Mouse (Mus musculus): ENCODE measurements at regions not wholly inside any gene's neighbourhood (a gene's known extent, or its start where the extent isn't known, plus 50 kb on each side); places are given as distances from the start of the nearest gene placed in this dataset.

- Histone ChIP-seq H3K36me3 (ENCODE audit: insufficient read depth, low read length) (no peaks in the 10 kb centered on the region), H3K4me2 (ENCODE audit: low read depth, low read length) (no peak overlapping the region), H3K9me3 (ENCODE audit: low read length) (no peaks in the 10 kb centered on the region), H3K4me3 (ENCODE audit: low read length) (no peak overlapping the region), H3K27ac (no peak overlapping the region), H3K9ac (replicated peaks; ENCODE audit: low read length) (no peak overlapping the region), H3K27me3 (ENCODE audit: insufficient read depth, low read length) (no peaks in the 10 kb centered on the region), H3K4me1 (ENCODE audit: insufficient read depth, low read length) (no peaks in the 10 kb centered on the region)
- ATAC-seq = no peak
- TF ChIP-seq CTCF (IDR thresholded peaks at IDR 0.05; ENCODE audit: low read depth) = no peak
- WGBS = 61% methylated on average over 2 of the region's 2 CpGs
- DNase-seq (ENCODE audit: low spot score) = no peak
Measured at GRCm38 (mm10) chr11:110588280-110588679, 189.4 kb downstream of the Map2k6 start.

DNA sequence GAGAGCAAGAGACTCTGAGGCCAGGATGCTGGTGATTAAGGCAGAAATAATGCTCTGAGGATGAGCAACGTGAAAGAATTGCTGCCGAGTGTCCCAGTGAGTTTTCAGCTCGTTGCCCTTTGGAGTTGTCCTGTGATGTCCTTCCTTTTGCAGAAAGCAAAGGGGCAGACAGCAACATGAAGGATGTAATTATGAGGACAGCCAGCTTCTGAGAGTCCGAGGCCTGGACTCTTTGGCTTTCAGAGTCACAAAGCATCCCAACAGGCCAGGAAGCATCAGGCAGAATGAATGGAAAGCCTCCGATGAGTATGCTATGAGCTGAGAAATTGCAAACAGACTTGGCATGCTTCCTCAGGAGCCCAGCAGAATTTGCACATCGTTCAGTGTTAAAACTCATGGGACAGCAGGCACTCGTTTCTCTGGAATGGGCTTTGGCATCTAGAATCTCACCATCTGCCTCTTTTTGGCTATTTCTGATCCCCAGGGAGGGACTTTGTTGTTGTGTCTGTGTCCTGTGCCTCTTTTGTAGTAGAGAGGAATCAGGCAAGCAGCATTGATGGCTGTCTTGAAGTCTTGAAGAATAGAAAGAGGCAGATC is 196.4 kb downstream of the Map2k6 start:
- DNase-seq (ENCODE audit: low spot score) (peak; percentile 77), ATAC-seq (peak; percentile 61)
- Histone ChIP-seq H3K27ac (0 out of 2 replicates have a peak overlapping the region, but pooled peaks have one; percentile 11), H3K9ac (replicated peaks; ENCODE audit: low read length) (no peak overlapping the region), H3K27me3 (ENCODE audit: insufficient read depth, low read length) (no peaks in the 10 kb centered on the region), H3K4me3 (ENCODE audit: low read length) (no peak overlapping the region), H3K9me3 (ENCODE audit: low read length) (no peaks in the 10 kb centered on the region), H3K36me3 (ENCODE audit: insufficient read depth, low read length) (no peaks in the 10 kb centered on the region), H3K4me1 (ENCODE audit: insufficient read depth, low read length) (no peaks in the 10 kb centered on the region), H3K4me2 (ENCODE audit: low read depth, low read length) (no peak overlapping the region)
- no peak for TF ChIP-seq CTCF (IDR thresholded peaks at IDR 0.05; ENCODE audit: low read depth)
- 40% methylated on average over 7 of the region's 7 CpGs for WGBS

DNA sequence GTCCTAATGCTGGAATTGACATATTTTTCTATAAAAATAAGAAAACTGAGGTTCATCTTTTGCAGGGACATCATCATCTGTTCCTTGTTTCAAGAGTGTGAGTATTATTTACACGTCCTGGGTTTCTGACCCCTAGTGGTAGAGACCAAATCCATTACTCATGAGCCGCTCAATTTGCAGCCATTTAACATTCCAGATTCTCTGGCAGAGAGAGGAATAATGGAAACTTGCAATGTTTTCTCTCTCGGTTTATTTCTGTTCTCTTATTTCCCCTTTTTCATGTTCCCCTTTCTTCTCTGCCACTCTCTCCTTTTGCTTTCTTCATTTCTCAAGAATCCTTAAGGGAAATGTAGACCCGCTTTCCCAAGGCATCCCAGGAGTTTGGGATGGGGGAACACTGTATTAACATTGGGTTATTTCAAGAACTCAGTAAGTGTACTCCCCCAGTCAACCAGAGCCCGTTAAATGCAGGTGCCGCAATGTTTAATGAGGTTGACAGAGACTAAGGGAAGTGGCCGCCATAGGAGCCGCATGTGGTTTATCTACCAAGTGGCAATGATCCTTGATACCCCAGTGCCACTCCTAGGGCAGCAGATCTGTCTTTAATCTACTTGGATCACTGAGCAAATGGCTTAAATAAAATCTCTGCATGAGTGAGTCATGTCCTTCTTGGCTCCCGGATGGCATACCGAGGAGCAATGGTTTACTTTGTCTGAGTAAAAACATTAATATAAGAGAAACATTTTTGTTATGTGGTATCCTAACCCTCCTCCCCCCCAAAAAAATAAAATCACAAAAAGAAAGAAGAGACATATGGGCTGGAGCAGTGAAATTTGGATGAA is 206.3 kb downstream of the Map2k6 start:
- no peak for ATAC-seq
- no peak overlapping the region for H3K4me3 ChIP-seq (ENCODE audit: low read length)
- peak; percentile 10; the same call in 1 of the 2 replicates for TF ChIP-seq CTCF (IDR thresholded peaks at IDR 0.05; ENCODE audit: low read depth)
- no peak overlapping the region for H3K4me2 ChIP-seq (ENCODE audit: low read depth, low read length)
- H3K36me3 ChIP-seq (ENCODE audit: insufficient read depth, low read length) = no peaks in the 10 kb centered on the region
- no peaks in the 10 kb centered on the region for H3K27me3 ChIP-seq (ENCODE audit: insufficient read depth, low read length)
- no peaks in the 10 kb centered on the region for H3K9me3 ChIP-seq (ENCODE audit: low read length)
- no peaks in the 10 kb centered on the region for H3K4me1 ChIP-seq (ENCODE audit: insufficient read depth, low read length)
- WGBS = 75% methylated on average over 10 of the region's 10 CpGs
- no peak for DNase-seq (ENCODE audit: low spot score)
- no peak overlapping the region for H3K9ac ChIP-seq (replicated peaks; ENCODE audit: low read length)
- H3K27ac ChIP-seq = no peak overlapping the region

GRCm38 (mm10) chr11:110609276-110609675 is 210.4 kb downstream of the Map2k6 start:
- Histone ChIP-seq H3K4me3 (ENCODE audit: low read length) (no peak overlapping the region), H3K36me3 (ENCODE audit: insufficient read depth, low read length) (no peaks in the 10 kb centered on the region), H3K9ac (replicated peaks; ENCODE audit: low read length) (no peak overlapping the region), H3K27me3 (ENCODE audit: insufficient read depth, low read length) (no peaks in the 10 kb centered on the region), H3K4me1 (ENCODE audit: insufficient read depth, low read length) (no peaks in the 10 kb centered on the region), H3K4me2 (ENCODE audit: low read depth, low read length) (no peak overlapping the region), H3K9me3 (ENCODE audit: low read length) (no peaks in the 10 kb centered on the region), H3K27ac (no peak overlapping the region)
- no peak for TF ChIP-seq CTCF (IDR thresholded peaks at IDR 0.05; ENCODE audit: low read depth)
- DNase-seq (ENCODE audit: low spot score) = no peak
- ATAC-seq = no peak
- WGBS = 90% methylated on average over 2 of the region's 2 CpGs

GRCm38 (mm10) chr11:110610831-110611230 is 211.9 kb downstream of the Map2k6 start:
- no peak overlapping the region for H3K4me2 ChIP-seq (ENCODE audit: low read depth, low read length)
- WGBS = 82% methylated on average over 7 of the region's 7 CpGs

DNA sequence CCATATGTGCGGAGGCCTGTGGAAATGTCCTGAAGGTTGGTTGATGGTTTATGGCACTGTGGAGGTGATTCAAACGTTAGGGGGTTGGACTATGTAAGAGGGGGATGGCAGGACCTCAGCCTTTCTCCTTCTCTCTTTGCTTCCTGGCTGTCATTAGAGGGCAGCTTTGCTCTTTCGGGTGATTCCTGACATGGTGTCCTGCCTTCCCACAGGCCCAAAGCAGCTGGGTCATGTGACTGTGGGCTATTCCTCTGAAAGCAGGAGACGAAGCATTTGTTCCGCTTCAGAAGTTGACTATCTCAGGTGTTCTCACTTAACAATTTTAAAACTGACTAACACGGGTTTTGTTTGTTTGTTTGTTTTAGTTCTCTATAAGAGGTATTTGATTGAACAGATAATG is 233.1 kb downstream of the Map2k6 start:
- DNase-seq (ENCODE audit: low spot score) (no peak), ATAC-seq (no peak)
- 79% methylated on average over 6 of the region's 6 CpGs for WGBS
- Histone ChIP-seq H3K9ac (replicated peaks; ENCODE audit: low read length) (no peak overlapping the region), H3K4me2 (ENCODE audit: low read depth, low read length) (no peak overlapping the region), H3K4me1 (ENCODE audit: insufficient read depth, low read length) (no peaks in the 10 kb centered on the region), H3K27me3 (ENCODE audit: insufficient read depth, low read length) (no peaks in the 10 kb centered on the region), H3K9me3 (ENCODE audit: low read length) (no peaks in the 10 kb centered on the region), H3K27ac (no peak overlapping the region), H3K36me3 (ENCODE audit: insufficient read depth, low read length) (no peaks in the 10 kb centered on the region), H3K4me3 (ENCODE audit: low read length) (no peak overlapping the region)
- no peak for TF ChIP-seq CTCF (IDR thresholded peaks at IDR 0.05; ENCODE audit: low read depth)

More at GRCm38 (mm10) chr11:110610831-110611230, 211.9 kb downstream of the Map2k6 start:
- no peak overlapping the region for H3K9ac ChIP-seq (replicated peaks; ENCODE audit: low read length)
- H3K27me3 ChIP-seq (ENCODE audit: insufficient read depth, low read length) = no peaks in the 10 kb centered on the region
- no peaks in the 10 kb centered on the region for H3K36me3 ChIP-seq (ENCODE audit: insufficient read depth, low read length)
- TF ChIP-seq CTCF (IDR thresholded peaks at IDR 0.05; ENCODE audit: low read depth) = no peak
- no peak for ATAC-seq
- H3K4me1 ChIP-seq (ENCODE audit: insufficient read depth, low read length) = no peaks in the 10 kb centered on the region
- no peak overlapping the region for H3K27ac ChIP-seq
- no peak overlapping the region for H3K4me3 ChIP-seq (ENCODE audit: low read length)
- DNase-seq (ENCODE audit: low spot score) = no peak
- H3K9me3 ChIP-seq (ENCODE audit: low read length) = no peaks in the 10 kb centered on the region

GRCm38 (mm10) chr11:110633351-110633750 is 234.4 kb downstream of the Map2k6 start:
- Histone ChIP-seq H3K4me1 (ENCODE audit: insufficient read depth, low read length) (no peaks in the 10 kb centered on the region), H3K27ac (no peak overlapping the region), H3K36me3 (ENCODE audit: insufficient read depth, low read length) (no peaks in the 10 kb centered on the region), H3K27me3 (ENCODE audit: insufficient read depth, low read length) (no peaks in the 10 kb centered on the region), H3K9me3 (ENCODE audit: low read length) (no peaks in the 10 kb centered on the region), H3K4me2 (ENCODE audit: low read depth, low read length) (no peak overlapping the region), H3K4me3 (ENCODE audit: low read length) (no peak overlapping the region), H3K9ac (replicated peaks; ENCODE audit: low read length) (no peak overlapping the region)
- DNase-seq (ENCODE audit: low spot score) (peak; percentile 42), ATAC-seq (0 out of 2 replicates have a peak, but pooled peaks have one; percentile 35)
- 67% methylated on average over 5 of the region's 5 CpGs for WGBS
- no peak for TF ChIP-seq CTCF (IDR thresholded peaks at IDR 0.05; ENCODE audit: low read depth)

Measured in hindbrain, postnatal 0 days (tissue).